Mouse (Mus musculus): ENCODE results near the gene Trarg1. TPM values are rescaled to one million over a fixed set of nuclear protein-coding genes. Genes with fewer than 3 reads are reported as not detected.
"Not testable (repeated sequence)": the region's sequence is repeated elsewhere in the genome, so short reads cannot be mapped to it uniquely, and the experiment has no call there.

Trarg1 gene
- polyA plus RNA-seq (2011; ENCODE audit: insufficient read depth, insufficient read length, low read depth, missing spikeins): not detected in 2 replicates

DNA sequence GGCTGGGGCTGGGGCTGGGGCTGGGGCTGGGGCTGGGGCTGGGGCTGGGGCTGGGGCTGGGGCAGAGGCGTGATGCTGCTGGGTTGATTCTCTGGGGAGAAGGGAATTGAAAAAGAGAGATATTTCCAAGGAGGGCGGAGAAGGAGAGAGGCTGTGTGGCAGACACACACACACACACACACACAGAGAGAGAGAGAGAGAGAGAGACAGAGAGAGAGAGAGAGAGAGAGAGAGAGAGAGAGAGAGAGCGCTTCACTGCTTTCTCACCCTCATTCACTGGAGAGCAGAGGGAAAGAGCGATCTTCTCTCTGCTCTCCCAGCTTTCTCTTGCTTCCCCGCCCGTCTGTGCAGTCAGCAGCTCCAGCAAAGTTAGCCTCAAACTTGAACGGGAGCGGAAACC lies at the start of gene Trarg1:
TSS of gene Trarg1 (plus strand) at position 301 of the 400 bp plus-strand sequence.
- not testable (repeated sequence) for H3K4me1 ChIP-seq (ENCODE audit: control insufficient read depth, insufficient read depth, low read length); H3K9me3 ChIP-seq (replicated peaks; ENCODE audit: control insufficient read depth, insufficient read depth, low read length, poor library complexity, severe bottlenecking); H3K36me3 ChIP-seq (ENCODE audit: control insufficient read depth, insufficient read depth, low read length, poor library complexity, severe bottlenecking); H3K9ac ChIP-seq (ENCODE audit: low read depth, poor library complexity, severe bottlenecking); H3K27ac ChIP-seq (ENCODE audit: insufficient read depth, low read length); H3K27me3 ChIP-seq (ENCODE audit: control insufficient read depth, insufficient read depth, low read length, poor library complexity, severe bottlenecking); H3K4me3 ChIP-seq (ENCODE audit: low read depth, low read length)

DNA sequence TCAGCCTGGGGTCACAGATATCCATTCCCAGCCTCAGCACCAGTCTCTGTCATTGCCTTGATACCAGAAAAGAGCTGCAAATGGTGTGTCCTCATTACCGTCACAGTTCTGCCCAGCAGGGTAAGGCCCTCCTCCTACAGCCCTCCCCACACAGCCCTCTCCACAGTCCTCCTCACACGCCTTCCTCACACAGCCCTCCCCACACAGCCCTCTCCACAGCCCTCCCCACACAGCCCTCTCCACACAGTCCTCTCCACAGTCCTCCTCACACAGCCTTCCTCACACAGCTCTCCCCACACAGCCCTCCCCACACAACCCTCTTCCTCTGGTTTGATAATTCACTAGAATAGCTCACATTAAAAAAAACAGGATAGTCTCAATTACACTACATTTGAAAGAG lies 49.6 kb upstream of the Trarg1 start:
- H3K9me3 ChIP-seq (replicated peaks; ENCODE audit: control insufficient read depth, insufficient read depth, low read length, poor library complexity, severe bottlenecking): no peaks in the 10 kb centered on the region
- no peak for TF ChIP-seq POLR2A (IDR thresholded peaks at IDR 0.05; ENCODE audit: insufficient read depth, low read length)
- TF ChIP-seq EP300 (IDR thresholded peaks at IDR 0.05; ENCODE audit: insufficient read depth, low read depth, low read length): no peak
- TF ChIP-seq CTCF (IDR thresholded peaks at IDR 0.05; ENCODE audit: low read depth, low read length): no peak
- no peaks in the 10 kb centered on the region for H3K36me3 ChIP-seq (ENCODE audit: control insufficient read depth, insufficient read depth, low read length, poor library complexity, severe bottlenecking)
- no peaks in the 10 kb centered on the region for H3K27me3 ChIP-seq (ENCODE audit: control insufficient read depth, insufficient read depth, low read length, poor library complexity, severe bottlenecking)
- no peak overlapping the region for H3K9ac ChIP-seq (ENCODE audit: low read depth, poor library complexity, severe bottlenecking)
- H3K4me3 ChIP-seq (ENCODE audit: low read depth, low read length): no peak overlapping the region
- H3K4me1 ChIP-seq (ENCODE audit: control insufficient read depth, insufficient read depth, low read length): no peaks in the 10 kb centered on the region
- no peak overlapping the region for H3K27ac ChIP-seq (ENCODE audit: insufficient read depth, low read length)

DNA sequence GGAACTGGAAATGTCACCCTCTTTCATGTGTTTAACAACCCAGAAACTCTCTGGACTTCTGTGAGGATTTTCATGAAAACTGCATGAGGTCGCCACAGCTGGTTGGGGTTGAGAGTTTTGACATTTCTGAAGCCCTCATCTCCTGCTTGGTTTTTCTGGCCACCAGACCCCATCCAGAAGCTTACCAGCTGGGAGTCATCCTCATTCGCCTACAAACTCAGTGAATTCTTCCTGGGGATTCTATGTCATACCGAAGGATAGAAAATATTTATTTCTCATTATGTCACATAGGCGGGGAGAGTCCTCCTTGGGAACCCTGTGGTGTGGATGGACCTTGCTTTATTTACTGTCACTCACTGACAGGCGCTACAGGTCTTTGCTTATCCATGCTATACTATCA lies 49.1 kb upstream of the Trarg1 start:
- no peak overlapping the region for H3K9ac ChIP-seq (ENCODE audit: low read depth, poor library complexity, severe bottlenecking)
- H3K9me3 ChIP-seq (replicated peaks; ENCODE audit: control insufficient read depth, insufficient read depth, low read length, poor library complexity, severe bottlenecking): no peaks in the 10 kb centered on the region
- no peak overlapping the region for H3K27ac ChIP-seq (ENCODE audit: insufficient read depth, low read length)
- TF ChIP-seq EP300 (IDR thresholded peaks at IDR 0.05; ENCODE audit: insufficient read depth, low read depth, low read length) (no peak), POLR2A (IDR thresholded peaks at IDR 0.05; ENCODE audit: insufficient read depth, low read length) (no peak), CTCF (IDR thresholded peaks at IDR 0.05; ENCODE audit: low read depth, low read length) (no peak)
- H3K36me3 ChIP-seq (ENCODE audit: control insufficient read depth, insufficient read depth, low read length, poor library complexity, severe bottlenecking): no peaks in the 10 kb centered on the region
- H3K4me1 ChIP-seq (ENCODE audit: control insufficient read depth, insufficient read depth, low read length): no peaks in the 10 kb centered on the region
- no peak overlapping the region for H3K4me3 ChIP-seq (ENCODE audit: low read depth, low read length)
- H3K27me3 ChIP-seq (ENCODE audit: control insufficient read depth, insufficient read depth, low read length, poor library complexity, severe bottlenecking): no peaks in the 10 kb centered on the region

DNA sequence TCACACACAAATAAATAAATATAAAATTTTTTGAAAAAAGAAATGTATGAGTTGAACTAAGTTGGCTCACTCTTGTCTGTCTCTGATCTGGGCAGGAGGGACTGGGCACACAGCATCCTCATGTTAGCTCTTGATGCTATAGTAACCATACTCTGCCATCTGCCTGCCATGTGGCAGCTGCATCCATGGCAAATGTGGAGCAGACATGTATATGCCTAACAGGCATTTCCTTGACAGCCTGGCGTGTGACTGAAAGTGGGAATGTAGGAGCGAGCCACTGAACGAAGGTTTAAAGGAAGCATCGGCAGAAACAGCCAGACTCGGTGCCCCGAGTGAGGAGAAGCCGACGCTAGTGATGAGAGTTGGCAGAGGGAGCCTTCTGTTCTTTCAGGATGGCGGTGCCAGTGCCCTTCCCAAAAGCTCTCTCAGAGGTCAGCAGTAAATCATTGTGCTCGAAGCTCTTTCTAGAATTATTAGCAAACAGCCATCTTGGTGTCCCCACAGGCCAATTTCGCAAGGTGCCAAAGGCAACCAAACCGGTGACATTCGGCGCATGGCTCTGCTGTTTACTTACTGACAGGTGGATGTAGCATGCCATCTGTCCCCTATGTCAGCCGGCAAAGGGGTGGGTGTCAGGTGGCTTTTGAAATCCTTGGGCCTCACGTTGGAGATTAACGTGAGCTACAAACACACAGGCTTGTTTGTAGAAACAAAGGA lies 40.2 kb upstream of the Trarg1 start:
- Histone ChIP-seq H3K27me3 (ENCODE audit: control insufficient read depth, insufficient read depth, low read length, poor library complexity, severe bottlenecking) (no peaks in the 10 kb centered on the region), H3K4me3 (ENCODE audit: low read depth, low read length) (no peak overlapping the region), H3K27ac (ENCODE audit: insufficient read depth, low read length) (no peak overlapping the region), H3K9ac (ENCODE audit: low read depth, poor library complexity, severe bottlenecking) (no peak overlapping the region), H3K36me3 (ENCODE audit: control insufficient read depth, insufficient read depth, low read length, poor library complexity, severe bottlenecking) (no peaks in the 10 kb centered on the region), H3K4me1 (ENCODE audit: control insufficient read depth, insufficient read depth, low read length) (no peaks in the 10 kb centered on the region), H3K9me3 (replicated peaks; ENCODE audit: control insufficient read depth, insufficient read depth, low read length, poor library complexity, severe bottlenecking) (no peaks in the 10 kb centered on the region)
- no peak for TF ChIP-seq EP300 (IDR thresholded peaks at IDR 0.05; ENCODE audit: insufficient read depth, low read depth, low read length)
- no peak for TF ChIP-seq POLR2A (IDR thresholded peaks at IDR 0.05; ENCODE audit: insufficient read depth, low read length)
- no peak for TF ChIP-seq CTCF (IDR thresholded peaks at IDR 0.05; ENCODE audit: low read depth, low read length)

DNA sequence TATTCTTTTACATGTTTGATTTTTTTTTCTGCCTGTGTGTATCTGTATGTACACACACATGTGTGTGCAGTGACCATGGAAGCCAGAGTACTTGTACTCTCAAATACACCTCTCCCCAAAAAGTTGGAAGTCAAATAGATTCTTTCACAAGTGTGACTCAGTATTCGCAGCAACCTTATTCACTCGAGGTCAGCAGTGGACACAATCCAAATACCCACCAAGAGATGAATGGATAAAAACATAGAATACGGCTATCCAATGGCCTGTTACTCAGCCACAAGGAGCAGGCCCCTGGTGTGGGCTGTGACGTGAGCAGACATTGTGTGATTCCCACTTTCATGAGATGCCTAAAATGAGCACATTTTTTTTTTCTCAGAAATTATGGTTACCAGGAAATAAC lies 39.4 kb upstream of the Trarg1 start:
- Histone ChIP-seq H3K36me3 (ENCODE audit: control insufficient read depth, insufficient read depth, low read length, poor library complexity, severe bottlenecking) (no peaks in the 10 kb centered on the region), H3K4me1 (ENCODE audit: control insufficient read depth, insufficient read depth, low read length) (no peaks in the 10 kb centered on the region), H3K27me3 (ENCODE audit: control insufficient read depth, insufficient read depth, low read length, poor library complexity, severe bottlenecking) (no peaks in the 10 kb centered on the region), H3K4me3 (ENCODE audit: low read depth, low read length) (no peak overlapping the region), H3K27ac (ENCODE audit: insufficient read depth, low read length) (no peak overlapping the region), H3K9ac (ENCODE audit: low read depth, poor library complexity, severe bottlenecking) (no peak overlapping the region), H3K9me3 (replicated peaks; ENCODE audit: control insufficient read depth, insufficient read depth, low read length, poor library complexity, severe bottlenecking) (no peaks in the 10 kb centered on the region)
- TF ChIP-seq CTCF (IDR thresholded peaks at IDR 0.05; ENCODE audit: low read depth, low read length) (no peak), POLR2A (IDR thresholded peaks at IDR 0.05; ENCODE audit: insufficient read depth, low read length) (no peak), EP300 (IDR thresholded peaks at IDR 0.05; ENCODE audit: insufficient read depth, low read depth, low read length) (no peak)

DNA sequence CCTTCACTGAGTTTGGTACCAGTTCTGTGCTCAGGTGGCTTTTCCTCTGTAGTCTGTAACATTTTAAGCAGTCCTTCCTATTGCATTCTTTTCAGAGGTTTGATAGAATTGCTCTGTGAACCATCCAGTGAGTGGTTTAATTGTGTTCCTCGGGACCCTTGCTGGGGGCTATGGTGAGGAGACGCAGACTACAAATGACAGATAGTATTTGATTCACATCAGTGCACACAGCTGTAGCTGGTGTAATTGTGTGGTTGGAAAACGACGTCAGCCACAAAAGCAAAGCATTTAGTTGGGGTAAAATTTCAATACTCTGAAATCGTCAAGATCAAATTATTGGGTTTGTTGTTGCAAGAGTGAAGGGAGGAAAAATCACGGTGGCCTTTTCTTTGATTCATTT lies 35.4 kb upstream of the Trarg1 start:
- Histone ChIP-seq H3K4me1 (ENCODE audit: control insufficient read depth, insufficient read depth, low read length) (no peaks in the 10 kb centered on the region), H3K4me3 (ENCODE audit: low read depth, low read length) (no peak overlapping the region), H3K27me3 (ENCODE audit: control insufficient read depth, insufficient read depth, low read length, poor library complexity, severe bottlenecking) (no peaks in the 10 kb centered on the region), H3K9me3 (replicated peaks; ENCODE audit: control insufficient read depth, insufficient read depth, low read length, poor library complexity, severe bottlenecking) (no peaks in the 10 kb centered on the region), H3K27ac (ENCODE audit: insufficient read depth, low read length) (no peak overlapping the region), H3K9ac (ENCODE audit: low read depth, poor library complexity, severe bottlenecking) (no peak overlapping the region), H3K36me3 (ENCODE audit: control insufficient read depth, insufficient read depth, low read length, poor library complexity, severe bottlenecking) (no peaks in the 10 kb centered on the region)
- no peak for TF ChIP-seq EP300 (IDR thresholded peaks at IDR 0.05; ENCODE audit: insufficient read depth, low read depth, low read length)
- no peak for TF ChIP-seq CTCF (IDR thresholded peaks at IDR 0.05; ENCODE audit: low read depth, low read length)
- TF ChIP-seq POLR2A (IDR thresholded peaks at IDR 0.05; ENCODE audit: insufficient read depth, low read length): no peak

All from ES-Bruce4 (cell line).